Mouse (Mus musculus) myocyte (in vitro differentiated cells): ENCODE data around the gene Crb2. TPM values are rescaled to one million over a fixed set of nuclear protein-coding genes. Genes with fewer than 3 reads are reported as not detected.

Experiments
- H3K27me3 ChIP-seq: one replicate; pipeline ENCODE4 v1.6.1; 2011; ENCODE audit not compliant: control insufficient read depth, insufficient read depth, insufficient read length
- H3K36me3 ChIP-seq: one replicate; pipeline ENCODE4 v1.6.1; 2011; ENCODE audit not compliant: control insufficient read depth, insufficient read depth
- H3K4me2 ChIP-seq: one replicate; pipeline ENCODE4 v1.6.1; 2011; ENCODE audit warnings: low read depth, control low read depth
- H3K4me3 ChIP-seq: one replicate; pipeline ENCODE4 v1.5.1; 2011; ENCODE audit warnings: mild to moderate bottlenecking, control low read depth, moderate library complexity
- H3K79me2 ChIP-seq: one replicate; pipeline ENCODE4 v1.6.1; 2011; ENCODE audit not compliant: control insufficient read depth, insufficient read depth
- H3ac ChIP-seq: one replicate; pipeline ENCODE4 v1.6.1; 2011; ENCODE audit not compliant: control insufficient read depth, insufficient read length
- CEBPB ChIP-seq: IDR thresholded peaks from 2 replicates; pipeline ENCODE4 v1.6.1; 2011; ENCODE audit warnings: mild to moderate bottlenecking, moderate library complexity; ENCODE audit not compliant: poor library complexity, insufficient read depth, severe bottlenecking
- E2F4 ChIP-seq: IDR thresholded peaks from one replicate; pipeline ENCODE4 v1.6.1; 2011; ENCODE audit warnings: mild to moderate bottlenecking, control low read depth, moderate library complexity; ENCODE audit not compliant: insufficient read depth
- MAX ChIP-seq: IDR thresholded peaks from one replicate; pipeline ENCODE4 v1.6.1; 2011; ENCODE audit warnings: low read depth, mild to moderate bottlenecking, control low read depth
- MYOD1 ChIP-seq, 3 experiments: IDR thresholded peaks; one replicate each; pipeline ENCODE4 v1.6.1; 2011; ENCODE audit warnings: control low read depth in 2 of 3, low read depth in 2 of 3, mild to moderate bottlenecking in 2 of 3, moderate library complexity in 1 of 3; ENCODE audit not compliant: insufficient read length in 2 of 3, control insufficient read depth in 1 of 3
- MYOG ChIP-seq, 3 experiments: IDR thresholded peaks; one replicate each; pipeline ENCODE4 v1.6.1; 2011; ENCODE audit warnings: control low read depth in 2 of 3, low read depth in 2 of 3, mild to moderate bottlenecking in 2 of 3; ENCODE audit not compliant: insufficient read length in 2 of 3, control insufficient read depth in 1 of 3, insufficient read depth in 1 of 3
- POLR2A ChIP-seq: IDR thresholded peaks from one replicate; pipeline ENCODE4 v1.6.1; 2011; ENCODE audit warnings: low read depth, mild to moderate bottlenecking, control low read depth, moderate library complexity; ENCODE audit not compliant: insufficient read length
- POLR2AphosphoS2 ChIP-seq: IDR thresholded peaks from one replicate; pipeline ENCODE4 v1.6.1; 2011; ENCODE audit warnings: low read depth, control low read depth; ENCODE audit not compliant: insufficient read length
- REST ChIP-seq: IDR thresholded peaks from one replicate; pipeline ENCODE4 v1.6.1; 2011; ENCODE audit warnings: mild to moderate bottlenecking, control low read depth, moderate library complexity; ENCODE audit not compliant: insufficient read depth, insufficient read length
- SRF ChIP-seq: IDR thresholded peaks from one replicate; pipeline ENCODE4 v1.6.1; 2011; ENCODE audit warnings: low read depth; ENCODE audit not compliant: control insufficient read depth, insufficient read length
- TCF12 ChIP-seq: IDR thresholded peaks from one replicate; pipeline ENCODE4 v1.6.1; 2011; ENCODE audit warnings: mild to moderate bottlenecking, control low read depth; ENCODE audit not compliant: poor library complexity, insufficient read depth, severe bottlenecking
- TCF3 ChIP-seq: IDR thresholded peaks from one replicate; pipeline ENCODE4 v1.6.1; 2011; ENCODE audit warnings: low read depth, control low read depth; ENCODE audit not compliant: insufficient read length
- USF1 ChIP-seq: IDR thresholded peaks from one replicate; pipeline ENCODE4 v1.6.1; 2011; ENCODE audit warnings: low read depth, mild to moderate bottlenecking, control low read depth, moderate library complexity
- polyA plus RNA-seq: library from polyadenylated mRNA; unstranded; fragments of >200 nt; fragmentation: generic; extraction: Trizol; gene quantifications from one replicate; pipeline ENCODE4 v1.2.1, GENCODE M21; 2012; ENCODE audit warnings: missing spikeins

Gene Crb2
- polyA plus RNA-seq = not detected

DNA sequence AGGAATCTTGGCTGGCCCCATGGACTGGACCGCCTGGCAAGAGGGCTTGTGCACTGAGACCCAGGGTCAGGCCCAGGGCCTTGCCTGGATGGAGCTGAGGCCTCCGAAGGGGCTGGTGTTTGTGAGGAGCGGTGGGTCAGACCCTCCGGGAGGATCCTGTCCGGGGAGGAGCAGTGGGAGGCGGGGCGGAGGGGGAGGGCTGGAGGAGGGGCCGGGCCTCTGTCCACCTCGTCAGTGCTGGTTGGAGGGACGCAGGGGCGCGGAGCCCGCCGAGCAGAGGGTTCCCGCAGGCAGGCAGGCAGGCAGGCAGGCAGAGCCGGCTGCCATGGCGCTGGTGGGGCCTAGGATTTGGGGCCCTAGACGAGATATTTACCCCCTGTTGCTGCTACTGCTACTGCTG is at the start of gene Crb2:
TSS of gene Crb2 (plus strand) at position 234 of the 400 bp plus-strand sequence.
- H3K27me3 ChIP-seq = peaks cover 8% of the 10 kb centered on the region
- H3K79me2 ChIP-seq = no peaks in the 10 kb centered on the region
- no peak within 1 kb of the TSS for H3K4me2 ChIP-seq
- no peak within 1 kb of the TSS for H3K4me3 ChIP-seq
- no peak for TF ChIP-seq E2F4
- no peak for TF ChIP-seq TCF12
- no peak for TF ChIP-seq CEBPB
- TF ChIP-seq POLR2AphosphoS2 = no peak
- TF ChIP-seq POLR2A = no peak
- TF ChIP-seq MAX = no peak
- TF ChIP-seq USF1 = no peak
- TF ChIP-seq MYOG (IDR thresholded peaks at IDR 0.05; ENCODE audit: control insufficient read depth in 1 of 3, insufficient read depth in 1 of 3, insufficient read length in 2 of 3, low read depth in 2 of 3) = no peak
- TF ChIP-seq SRF = no peak
- TF ChIP-seq REST = no peak
- TF ChIP-seq MYOD1 (IDR thresholded peaks at IDR 0.05; ENCODE audit: control insufficient read depth in 1 of 3, insufficient read length in 2 of 3, low read depth in 2 of 3) = no peak
- TF ChIP-seq TCF3 = no peak
- H3ac ChIP-seq = no peak within 1 kb of the TSS
- H3K36me3 ChIP-seq = no peaks in the 10 kb centered on the region

DNA sequence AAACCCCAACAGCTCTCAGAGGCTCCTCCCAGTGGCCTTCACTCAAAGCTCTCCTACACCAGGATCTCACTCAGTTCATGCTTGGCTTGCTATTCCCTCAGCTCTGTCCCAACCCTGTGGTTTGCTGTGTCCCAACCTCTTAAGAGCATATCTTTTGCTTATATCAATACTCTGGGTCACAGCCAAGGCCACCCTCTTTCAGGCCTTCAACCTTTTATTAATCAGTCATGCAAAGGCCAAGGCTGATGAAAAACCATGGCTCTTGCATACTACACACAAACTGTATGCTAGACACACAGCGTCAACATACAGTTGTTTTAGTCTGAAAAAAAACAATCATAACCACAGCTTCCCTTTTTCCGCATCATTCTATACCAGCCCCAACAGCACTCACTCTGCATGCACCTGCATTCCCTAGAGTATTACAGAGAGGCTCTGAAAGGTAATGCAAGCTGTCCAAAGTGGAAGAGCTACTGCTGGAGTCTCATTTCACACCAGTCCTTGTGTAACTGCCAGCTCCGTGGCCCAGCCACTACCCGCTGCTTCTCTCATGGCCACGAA is 44.7 kb upstream of the Crb2 start:
- Histone ChIP-seq H3K36me3 (no peaks in the 10 kb centered on the region), H3K27me3 (no peaks in the 10 kb centered on the region), H3K79me2 (no peaks in the 10 kb centered on the region), H3ac (no peak overlapping the region), H3K4me3 (no peak overlapping the region), H3K4me2 (no peak overlapping the region)
- TF ChIP-seq MAX (no peak), CEBPB (no peak), USF1 (no peak), POLR2AphosphoS2 (no peak), TCF3 (no peak), REST (no peak), MYOD1 (IDR thresholded peaks at IDR 0.05; ENCODE audit: control insufficient read depth in 1 of 3, insufficient read length in 2 of 3, low read depth in 2 of 3) (no peak), E2F4 (no peak), POLR2A (no peak), TCF12 (no peak), MYOG (IDR thresholded peaks at IDR 0.05; ENCODE audit: control insufficient read depth in 1 of 3, insufficient read depth in 1 of 3, insufficient read length in 2 of 3, low read depth in 2 of 3) (no peak), SRF (no peak)

DNA sequence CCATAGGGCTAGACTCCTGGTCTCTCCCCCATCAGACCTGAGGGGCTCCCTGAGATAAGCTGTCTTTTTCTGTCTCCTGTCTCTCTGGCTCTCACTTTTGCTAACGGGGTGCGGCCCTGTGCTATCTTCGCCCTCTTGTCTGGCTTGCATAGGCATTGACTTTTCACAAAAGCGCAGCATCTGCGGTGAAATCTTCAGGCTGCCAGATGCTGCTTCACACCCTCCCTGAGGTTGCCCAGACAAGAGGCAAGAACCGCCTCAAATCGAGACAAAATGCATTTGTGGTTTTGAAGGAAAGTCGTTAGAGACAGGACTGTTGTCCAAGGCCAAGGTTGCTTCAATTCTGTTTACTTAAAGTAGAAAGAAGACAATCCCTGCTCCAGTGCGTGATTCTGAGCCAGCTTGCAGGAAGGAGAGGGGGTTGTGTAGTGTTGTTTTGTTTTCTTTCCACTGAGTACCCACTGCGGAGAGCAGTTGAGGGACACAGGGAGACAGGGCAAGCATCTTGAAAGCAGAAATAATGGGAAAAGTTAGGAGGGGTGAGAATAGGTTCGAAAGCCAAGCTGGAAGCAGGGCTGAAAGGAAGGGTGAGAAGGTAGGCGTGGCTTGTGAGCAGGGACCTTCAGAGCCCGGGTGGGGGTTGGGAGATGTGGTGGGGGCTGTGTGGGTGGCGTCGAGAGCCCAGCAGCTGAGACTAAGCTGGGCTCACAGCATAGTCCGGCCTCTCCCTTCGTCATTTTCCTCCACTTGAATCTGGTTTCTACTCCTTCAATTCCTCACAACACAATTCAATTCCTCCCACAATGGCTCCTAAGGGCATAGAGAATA is 40.9 kb upstream of the Crb2 start:
- TF ChIP-seq TCF12 (no peak), REST (no peak), POLR2A (no peak), E2F4 (no peak), SRF (no peak), USF1 (no peak), POLR2AphosphoS2 (no peak), TCF3 (no peak), MYOG (IDR thresholded peaks at IDR 0.05; ENCODE audit: control insufficient read depth in 1 of 3, insufficient read depth in 1 of 3, insufficient read length in 2 of 3, low read depth in 2 of 3) (no peak), MYOD1 (IDR thresholded peaks at IDR 0.05; ENCODE audit: control insufficient read depth in 1 of 3, insufficient read length in 2 of 3, low read depth in 2 of 3) (no peak), MAX (no peak), CEBPB (no peak)

DNA sequence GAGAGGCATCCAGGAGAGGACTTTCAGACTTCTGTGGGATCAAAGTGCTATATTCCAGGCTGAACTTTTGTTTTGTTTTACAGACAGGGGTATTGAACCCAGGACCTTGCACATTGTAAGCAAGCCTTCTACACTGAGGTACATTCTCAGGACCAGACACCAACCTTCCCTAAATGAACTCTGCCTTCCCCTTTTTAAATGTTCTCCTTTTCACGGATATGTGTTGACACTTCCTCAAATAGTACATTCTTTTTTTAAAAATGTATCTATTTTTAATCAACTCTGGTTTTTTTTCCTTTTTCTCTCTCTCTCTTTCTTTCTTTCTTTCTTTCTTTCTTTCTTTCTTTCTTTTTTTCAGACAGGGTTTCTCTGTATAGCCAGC is 40.3 kb upstream of the Crb2 start:
- Histone ChIP-seq H3K79me2 (no peaks in the 10 kb centered on the region), H3K36me3 (no peaks in the 10 kb centered on the region), H3K27me3 (no peaks in the 10 kb centered on the region), H3K4me3 (no peak overlapping the region), H3K4me2 (peak overlapping the region; percentile 59), H3ac (no peak overlapping the region)
- no peak for TF ChIP-seq E2F4
- TF ChIP-seq USF1 = no peak

More for the DNA sequence above, 40.9 kb upstream of the Crb2 start:
- Histone ChIP-seq H3K36me3 (no peaks in the 10 kb centered on the region), H3ac (no peak overlapping the region), H3K4me3 (no peak overlapping the region), H3K79me2 (no peaks in the 10 kb centered on the region), H3K4me2 (peak overlapping the region; percentile 59), H3K27me3 (no peaks in the 10 kb centered on the region)
